Mouse (Mus musculus) testis, adult 2 months (tissue): ENCODE data around the gene Top2b. TPM values are rescaled to one million over a fixed set of nuclear protein-coding genes. Genes with fewer than 3 reads are reported as not detected.

Experiments used
- H3K27ac ChIP-seq: fragments of 200-500 bp; 2 replicates; pipeline ENCODE4 v1.5.1; 2012; ENCODE audit warnings: low read depth, low read length; ENCODE audit not compliant: control insufficient read depth, insufficient read depth
- H3K27me3 ChIP-seq: fragments of 200-500 bp; 2 replicates; pipeline ENCODE4 v1.6.1; 2012; ENCODE audit warnings: mild to moderate bottlenecking, low read length, moderate library complexity; ENCODE audit not compliant: control insufficient read depth, insufficient read depth
- H3K36me3 ChIP-seq: fragments of 200-500 bp; 2 replicates; pipeline ENCODE4 v1.6.1; 2012; ENCODE audit warnings: mild to moderate bottlenecking, low read length; ENCODE audit not compliant: control insufficient read depth, insufficient read depth
- H3K4me1 ChIP-seq: fragments of 200-500 bp; 2 replicates; pipeline ENCODE4 v1.6.1; 2012; ENCODE audit warnings: low read length; ENCODE audit not compliant: control insufficient read depth, insufficient read depth
- H3K4me3 ChIP-seq: fragments of 200-500 bp; 2 replicates; pipeline ENCODE4 v1.5.1; 2012; ENCODE audit warnings: low read depth, mild to moderate bottlenecking, low read length, moderate library complexity, mixed read lengths; ENCODE audit not compliant: control insufficient read depth
- CTCF ChIP-seq: fragments of 200-500 bp; IDR thresholded peaks from 2 replicates; pipeline ENCODE4 v1.5.1; 2012; ENCODE audit warnings: low read depth, mild to moderate bottlenecking, inconsistent platforms, low read length, moderate library complexity; ENCODE audit not compliant: control insufficient read depth, insufficient read depth, insufficient replicate concordance
- POLR2A ChIP-seq: fragments of 200-500 bp; IDR thresholded peaks from 2 replicates; pipeline ENCODE4 v1.6.1; 2012; ENCODE audit warnings: low read depth, mild to moderate bottlenecking, inconsistent platforms, low read length, moderate library complexity; ENCODE audit not compliant: control insufficient read depth
- polyA plus RNA-seq: library from polyadenylated mRNA; depleted of rRNA; stranded (reverse); fragments of >200 nt; gene quantifications from 2 replicates; pipeline ENCODE4 v1.2.3, GENCODE M21; 2012; rRNA removed

The Top2b gene
- polyA plus RNA-seq, 1 experiment = 6.7 TPM

DNA sequence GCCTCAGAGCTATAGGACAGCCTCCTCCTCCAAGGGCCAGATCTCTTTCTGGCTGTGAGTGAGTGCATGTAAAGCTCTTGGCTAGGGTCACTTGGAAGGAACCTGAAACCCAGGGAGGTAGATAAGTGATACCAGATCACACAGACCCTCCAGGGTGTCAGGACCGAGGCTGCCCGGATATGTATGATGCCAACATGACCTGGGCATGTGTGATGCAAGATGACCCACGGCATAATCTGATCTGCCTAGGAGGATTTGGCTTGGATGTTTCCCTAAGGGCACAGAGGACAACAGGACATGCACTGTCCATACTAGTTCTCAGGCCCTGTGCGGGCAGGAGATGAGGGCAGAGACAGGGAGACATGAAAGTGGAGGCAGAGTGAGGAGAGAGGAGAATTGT, 79.9 kb downstream of the Top2b start:
- no peaks in the 10 kb centered on the region for H3K36me3 ChIP-seq
- TF ChIP-seq POLR2A (no peak), CTCF (no peak)
- no peaks in the 10 kb centered on the region for H3K4me1 ChIP-seq
- H3K27me3 ChIP-seq = no peaks in the 10 kb centered on the region
- H3K27ac ChIP-seq = no peak overlapping the region
- H3K4me3 ChIP-seq = no peak overlapping the region

DNA sequence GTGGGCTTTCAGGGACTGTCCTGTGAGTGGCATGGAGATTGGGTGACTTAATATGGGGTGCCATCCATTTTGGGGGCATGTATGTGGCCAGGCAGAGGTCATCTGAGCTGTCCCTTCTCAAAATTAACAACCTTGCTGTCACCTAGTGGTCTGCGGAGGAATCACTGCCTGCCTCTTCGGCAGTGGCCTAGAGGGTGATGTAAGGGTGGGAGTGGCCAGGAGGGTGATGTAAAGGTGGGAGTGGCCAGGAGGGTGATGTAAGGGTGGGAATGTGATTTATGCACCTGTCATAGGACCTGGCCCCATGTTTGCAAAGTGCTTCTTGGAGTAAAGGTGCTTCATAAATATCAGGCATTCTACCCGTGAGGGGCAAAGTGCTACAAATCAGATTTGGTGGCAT, 82.6 kb downstream of the Top2b start:
- H3K36me3 ChIP-seq = no peaks in the 10 kb centered on the region
- no peaks in the 10 kb centered on the region for H3K27me3 ChIP-seq
- no peaks in the 10 kb centered on the region for H3K4me1 ChIP-seq
- no peak overlapping the region for H3K4me3 ChIP-seq
- TF ChIP-seq POLR2A (no peak), CTCF (peak; percentile 33; the same call in 1 of the 2 replicates)
- H3K27ac ChIP-seq = no peak overlapping the region

DNA sequence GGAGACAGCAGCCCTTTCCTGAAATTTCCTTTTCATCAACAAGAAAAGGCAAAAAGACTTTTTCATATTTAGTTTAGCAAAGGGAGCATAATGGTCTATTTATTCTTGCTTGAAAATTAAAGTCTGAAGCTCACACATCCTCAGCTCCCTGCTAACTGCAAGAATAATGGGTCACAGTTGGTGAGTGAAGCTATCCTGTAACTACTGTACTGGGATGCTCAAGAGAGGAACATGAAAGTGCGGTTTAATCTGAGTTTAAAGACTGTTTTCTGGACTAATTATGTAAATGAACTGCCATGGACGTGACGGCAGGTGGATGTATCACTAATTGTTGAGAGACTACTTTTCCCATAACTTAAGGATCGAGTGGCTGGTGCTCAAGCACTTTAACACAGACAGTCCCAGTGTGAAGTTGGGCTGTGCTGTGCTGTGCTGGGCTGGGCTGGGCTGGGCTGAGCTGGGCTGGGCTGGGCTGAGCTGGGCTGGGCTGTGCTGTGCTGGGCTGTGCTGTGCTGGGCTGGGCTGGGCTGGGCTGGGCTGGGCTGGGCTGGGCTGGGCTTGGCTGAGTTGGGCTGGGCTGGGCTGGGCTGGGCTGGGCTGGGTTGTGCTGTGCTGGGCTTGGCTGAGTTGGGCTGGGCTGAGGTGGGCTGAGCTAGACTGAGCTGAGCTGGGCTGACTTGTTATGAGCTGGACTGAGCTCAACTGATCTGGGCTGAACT, 83.4 kb downstream of the Top2b start:
- H3K36me3 ChIP-seq = no peaks in the 10 kb centered on the region
- no peak overlapping the region for H3K4me3 ChIP-seq
- no peak overlapping the region for H3K27ac ChIP-seq
- no peaks in the 10 kb centered on the region for H3K27me3 ChIP-seq
- no peaks in the 10 kb centered on the region for H3K4me1 ChIP-seq
- TF ChIP-seq CTCF = no peak
- TF ChIP-seq POLR2A = no peak

DNA sequence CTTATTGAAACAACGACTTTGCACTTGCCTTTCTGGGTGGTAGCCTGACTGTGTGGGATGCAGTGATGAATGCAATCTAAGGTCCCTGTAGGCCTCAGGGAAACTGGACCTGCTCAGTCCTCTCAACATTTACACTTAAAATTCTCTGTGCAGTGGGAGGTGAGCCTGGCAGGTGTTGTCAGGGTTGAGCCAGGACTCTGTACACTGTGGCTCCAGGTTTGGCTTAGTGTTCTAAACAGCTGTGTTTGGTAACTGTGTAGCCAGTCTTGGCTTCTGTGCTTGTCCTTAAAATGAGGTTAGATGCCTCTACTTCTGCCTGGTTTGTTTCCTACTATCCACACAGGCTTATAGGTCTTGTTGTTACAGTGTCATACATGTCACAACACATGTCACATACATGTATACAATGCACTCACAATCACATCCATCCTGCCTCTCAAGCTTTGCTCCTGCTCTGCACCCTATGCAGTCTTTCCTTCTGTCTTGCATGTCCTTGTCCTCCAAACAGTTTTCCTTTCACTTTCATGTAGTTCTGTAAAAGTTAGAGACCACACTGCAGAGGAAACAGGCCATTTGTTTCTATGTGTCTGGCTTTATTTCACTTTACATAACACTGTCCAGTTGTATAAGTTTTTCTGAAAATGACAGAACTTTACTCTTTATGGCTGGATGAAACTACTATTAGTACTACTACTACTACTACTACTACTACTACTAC, 113.8 kb downstream of the Top2b start:
- H3K27me3 ChIP-seq = no peaks in the 10 kb centered on the region
- no peak overlapping the region for H3K4me3 ChIP-seq
- H3K36me3 ChIP-seq = no peaks in the 10 kb centered on the region
- no peaks in the 10 kb centered on the region for H3K4me1 ChIP-seq
- H3K27ac ChIP-seq = no peak overlapping the region
- TF ChIP-seq POLR2A (no peak), CTCF (no peak)

DNA sequence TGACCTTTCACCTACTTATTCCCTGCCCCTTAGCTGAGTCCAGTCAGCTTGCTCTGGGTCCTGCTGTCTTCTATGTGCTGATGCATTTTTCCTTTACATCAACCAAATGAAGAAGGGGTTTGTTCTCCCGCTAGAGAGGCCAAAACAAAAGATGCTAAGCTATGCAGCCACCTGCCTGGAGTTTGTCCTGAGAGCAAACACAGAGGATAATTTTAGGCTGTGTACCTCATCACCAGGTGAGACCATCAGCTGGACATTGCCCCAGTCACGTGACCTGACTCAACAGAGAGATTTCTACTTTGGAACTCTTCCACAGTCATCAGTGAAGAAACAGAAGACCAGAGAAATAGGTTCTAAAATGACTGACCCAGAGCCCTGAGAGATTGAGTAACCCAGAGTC, 114.5 kb downstream of the Top2b start:
- Histone ChIP-seq H3K4me3 (no peak overlapping the region), H3K36me3 (no peaks in the 10 kb centered on the region), H3K4me1 (no peaks in the 10 kb centered on the region), H3K27ac (no peak overlapping the region), H3K27me3 (no peaks in the 10 kb centered on the region)
- TF ChIP-seq POLR2A (no peak), CTCF (no peak)

DNA sequence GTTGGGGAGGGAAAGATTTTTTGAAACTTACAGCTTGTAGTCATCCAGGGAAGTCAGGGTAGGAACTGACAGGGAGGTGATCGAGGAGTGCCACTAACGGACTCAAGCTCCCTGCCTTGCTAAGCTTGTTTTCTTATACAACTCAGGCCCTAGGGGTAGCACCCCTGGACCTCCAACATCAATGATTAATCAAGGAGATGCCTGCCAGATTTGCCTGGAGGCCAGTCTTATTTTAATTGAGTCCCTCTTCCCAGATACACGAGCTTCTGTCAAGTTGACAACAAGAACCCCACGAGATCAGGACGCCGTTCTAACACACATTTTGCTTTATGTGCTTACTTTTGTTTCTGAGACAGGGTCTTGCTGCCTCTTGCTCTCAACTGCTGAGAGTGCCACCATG, 115.6 kb downstream of the Top2b start:
- no peaks in the 10 kb centered on the region for H3K36me3 ChIP-seq
- no peak overlapping the region for H3K27ac ChIP-seq
- TF ChIP-seq POLR2A (no peak), CTCF (no peak)
- no peaks in the 10 kb centered on the region for H3K27me3 ChIP-seq
- no peak overlapping the region for H3K4me3 ChIP-seq
- H3K4me1 ChIP-seq = no peaks in the 10 kb centered on the region

DNA sequence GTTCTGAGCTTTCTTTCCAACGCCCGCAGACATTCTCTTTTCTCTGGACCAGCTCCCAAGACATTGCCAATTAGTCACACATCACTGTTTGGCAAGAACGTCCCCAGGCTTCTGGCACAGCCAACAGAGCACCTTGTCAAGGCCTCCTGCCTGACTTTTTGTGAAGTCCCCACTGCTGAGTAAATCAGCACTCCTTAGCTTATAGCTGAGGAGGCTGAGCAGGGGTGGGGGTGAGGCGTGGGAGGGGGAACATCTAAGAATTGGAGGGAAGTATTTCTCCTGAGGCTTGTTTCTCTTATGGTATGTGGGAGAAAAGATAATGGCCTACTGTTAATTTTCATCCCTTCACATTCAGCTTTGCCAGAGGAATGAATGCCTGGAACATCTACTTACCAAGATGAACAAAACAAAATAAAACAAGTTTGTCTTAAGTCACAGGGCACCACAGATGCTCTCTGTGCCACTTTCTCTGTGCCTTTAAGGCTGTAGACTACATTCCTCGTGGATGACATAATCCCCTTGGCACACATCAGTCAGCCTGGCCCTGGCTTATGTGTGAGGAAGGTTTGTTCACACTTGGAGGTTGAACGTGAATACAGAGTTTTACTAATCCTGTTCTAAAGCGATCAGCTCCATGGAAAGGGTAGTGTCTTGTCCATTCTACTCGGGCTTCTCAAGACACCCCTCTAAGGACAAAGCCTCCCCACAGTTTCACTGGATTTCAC, 118.8 kb downstream of the Top2b start:
- no peaks in the 10 kb centered on the region for H3K36me3 ChIP-seq
- no peak overlapping the region for H3K4me3 ChIP-seq
- no peaks in the 10 kb centered on the region for H3K4me1 ChIP-seq
- TF ChIP-seq POLR2A (no peak), CTCF (no peak)
- no peak overlapping the region for H3K27ac ChIP-seq
- H3K27me3 ChIP-seq = no peaks in the 10 kb centered on the region

Other genes with a start within 250 kb of the Top2b start
- gene Ngly1, start 115.9 kb upstream of the Top2b start, polyA plus RNA-seq = 86.3 and 110 TPM in 2 replicates
- gene Oxsm, start 115.4 kb upstream of the Top2b start, polyA plus RNA-seq = 18.8 and 18.9 TPM in 2 replicates